In genomic region chr1:180023512-180023911, GRCm38 (mm10) we compare ENCODE assay signal across 20 mouse cellular contexts.
"Had no signal": no experiment of that assay in that cellular context is flagged by ENCODE, and none has a peak within 500 bp of the region (broad histone marks: within the 10 kb centered on the region; RNA-seq: fewer than 3 reads in every experiment).

No protein-coding gene starts in this region.

- DNase-seq: kidney, postnatal 4 days; layer of hippocampus, postnatal 36 days; liver; liver, embryonic 13.5 days; lung, embryonic 14.5 days; right cerebral cortex, adult 18-20 months; right cerebral cortex, postnatal 14 days; right cerebral cortex, postnatal 4 days; thymus, postnatal 25 days had no signal

- H3K4me3 ChIP-seq: kidney, embryonic 15.5 days; limb, embryonic 10.5 days; limb, embryonic 13.5 days; liver, embryonic 13.5 days; midbrain, embryonic 12.5 days; midbrain, embryonic 15.5 days; neural tube, embryonic 12.5 days; neural tube, embryonic 15.5 days had no signal

- H3K9ac ChIP-seq: kidney, embryonic 15.5 days; limb, embryonic 13.5 days; liver, embryonic 13.5 days; lung, embryonic 14.5 days; midbrain, embryonic 12.5 days; midbrain, embryonic 15.5 days; neural tube, embryonic 12.5 days; neural tube, embryonic 15.5 days had no signal

- H3K27me3 ChIP-seq: kidney, embryonic 15.5 days; limb, embryonic 13.5 days; liver, embryonic 13.5 days; midbrain, embryonic 12.5 days; midbrain, embryonic 15.5 days; neural tube, embryonic 12.5 days; neural tube, embryonic 15.5 days had no signal

- H3K27ac ChIP-seq: kidney, embryonic 15.5 days; limb, embryonic 10.5 days; limb, embryonic 13.5 days; liver, embryonic 13.5 days; macrophage; midbrain, embryonic 12.5 days; midbrain, embryonic 15.5 days; neural tube, embryonic 12.5 days; neural tube, embryonic 15.5 days; stomach, postnatal 0 days had no signal

- H3K4me1 ChIP-seq: limb, embryonic 10.5 days; midbrain, embryonic 12.5 days; neural tube, embryonic 12.5 days; neural tube, embryonic 15.5 days had no signal

- ATAC-seq: intestine, postnatal 0 days; lung, postnatal 0 days; midbrain, embryonic 15.5 days had no signal

- H3K36me3 ChIP-seq: kidney, embryonic 15.5 days; limb, embryonic 13.5 days; liver, embryonic 13.5 days; midbrain, embryonic 12.5 days; midbrain, embryonic 15.5 days; neural tube, embryonic 12.5 days; neural tube, embryonic 15.5 days had no signal

- H3K4me2 ChIP-seq: kidney, embryonic 15.5 days; limb, embryonic 13.5 days; liver, embryonic 13.5 days; lung, embryonic 14.5 days; midbrain, embryonic 12.5 days; midbrain, embryonic 15.5 days; neural tube, embryonic 12.5 days; neural tube, embryonic 15.5 days had no signal

- H3K9me3 ChIP-seq: kidney, embryonic 15.5 days; limb, embryonic 10.5 days; limb, embryonic 13.5 days; liver, embryonic 13.5 days; midbrain, embryonic 12.5 days; midbrain, embryonic 15.5 days; neural tube, embryonic 12.5 days; neural tube, embryonic 15.5 days had no signal
